Mouse (Mus musculus) small intestine, adult 2 months (tissue): ENCODE results near the gene Tdg.
"Not testable (repeated sequence)": the region's sequence is repeated elsewhere in the genome, so short reads cannot be mapped to it uniquely, and the experiment has no call there.

ENCODE experiments used
- CTCF ChIP-seq: fragments of 200-500 bp; IDR thresholded peaks from 2 replicates; pipeline ENCODE4 v1.5.1; 2012; ENCODE audit warnings: low read depth, mild to moderate bottlenecking, control low read depth, inconsistent platforms, low read length, moderate library complexity, mixed read lengths; ENCODE audit not compliant: insufficient replicate concordance, insufficient read length; ENCODE audit errors: extremely low read depth
- POLR2A ChIP-seq: fragments of 200-500 bp; IDR thresholded peaks from 2 replicates; pipeline ENCODE4 v1.6.1; 2012; ENCODE audit warnings: low read depth, mild to moderate bottlenecking, control low read depth, inconsistent platforms, low read length, moderate library complexity

GRCm38 (mm10) chr10:82623553-82623932 is 6.1 kb upstream of the Tdg start:
- TF ChIP-seq CTCF, POLR2A: not testable (repeated sequence)
